Mouse (Mus musculus): ENCODE measurements around the gene Zfp993.
"Not testable (repeated sequence)": the region's sequence is repeated elsewhere in the genome, so short reads cannot be mapped to it uniquely, and the experiment has no call there.

DNA sequence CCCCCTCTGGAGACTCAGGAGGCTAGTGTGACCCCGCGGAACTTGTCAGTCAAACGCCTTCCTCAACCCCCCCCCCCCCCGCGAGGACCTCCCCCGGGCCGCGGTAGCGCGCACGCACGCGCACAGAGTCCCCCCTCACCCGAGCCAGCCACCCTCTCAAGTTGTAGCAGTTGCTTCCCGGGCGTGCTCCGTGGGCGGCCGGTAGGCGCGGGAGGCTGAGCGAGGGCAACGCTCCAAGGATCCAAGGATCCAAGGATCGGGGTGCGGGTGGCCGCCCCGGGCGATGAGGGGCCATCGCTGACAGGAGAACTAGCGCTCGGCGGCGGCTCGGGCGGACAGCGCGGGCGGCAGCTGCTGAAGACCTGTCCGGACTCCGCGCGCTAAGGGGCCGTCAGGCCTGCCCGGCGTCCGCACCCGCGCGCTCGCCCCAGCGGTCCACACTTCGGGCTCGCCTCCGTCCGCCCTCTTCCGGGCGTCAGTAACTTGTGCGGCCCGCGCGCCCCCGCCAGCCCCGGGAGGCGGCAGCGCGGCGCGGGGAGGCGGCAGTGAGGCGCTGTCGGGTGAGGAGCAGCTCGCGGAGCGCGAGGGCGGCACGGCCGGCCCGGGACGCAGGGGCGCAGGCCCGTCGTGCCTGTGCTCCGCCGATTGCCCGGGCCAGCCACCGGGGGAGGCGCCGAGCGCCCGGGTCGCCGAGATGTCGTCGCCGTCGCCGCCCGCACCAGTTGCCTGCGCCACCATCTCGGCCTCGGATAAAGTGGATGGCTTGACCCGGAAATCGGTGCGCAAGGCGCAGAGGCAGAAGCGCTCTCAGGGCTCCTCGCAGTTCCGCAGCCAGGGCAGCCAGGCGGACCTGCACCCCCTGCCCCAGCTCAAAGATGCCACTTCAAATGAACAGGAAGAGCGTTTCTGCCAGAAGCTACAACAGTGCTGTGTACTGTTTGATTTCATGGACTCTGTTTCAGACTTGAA, 30.6 kb upstream of the Zfp993 start:
- TF ChIP-seq CTCF, POLR2A (IDR thresholded peaks at IDR 0.05; ENCODE audit: extremely low read depth, insufficient read depth, low read length): not testable (repeated sequence)

All from cortical plate, adult 2 months (tissue).